Mouse (Mus musculus) myocyte (in vitro differentiated cells): ENCODE measurements at regions not wholly inside any gene's neighbourhood (a gene's known extent, or its start where the extent isn't known, plus 50 kb on each side); places are given as distances from the start of the nearest gene placed in this dataset.
A peak's percentile ranks its signal among the peaks of the same experiment; 100 is the strongest.

Experiments used
- H3K27me3 ChIP-seq: one replicate; pipeline ENCODE4 v1.6.1; 2011; ENCODE audit not compliant: control insufficient read depth, insufficient read depth, insufficient read length
- H3K36me3 ChIP-seq: one replicate; pipeline ENCODE4 v1.6.1; 2011; ENCODE audit not compliant: control insufficient read depth, insufficient read depth
- H3K4me2 ChIP-seq: one replicate; pipeline ENCODE4 v1.6.1; 2011; ENCODE audit warnings: low read depth, control low read depth
- H3K4me3 ChIP-seq: one replicate; pipeline ENCODE4 v1.5.1; 2011; ENCODE audit warnings: mild to moderate bottlenecking, control low read depth, moderate library complexity
- H3K79me2 ChIP-seq: one replicate; pipeline ENCODE4 v1.6.1; 2011; ENCODE audit not compliant: control insufficient read depth, insufficient read depth
- H3ac ChIP-seq: one replicate; pipeline ENCODE4 v1.6.1; 2011; ENCODE audit not compliant: control insufficient read depth, insufficient read length
- CEBPB ChIP-seq: IDR thresholded peaks from 2 replicates; pipeline ENCODE4 v1.6.1; 2011; ENCODE audit warnings: mild to moderate bottlenecking, moderate library complexity; ENCODE audit not compliant: poor library complexity, insufficient read depth, severe bottlenecking
- E2F4 ChIP-seq: IDR thresholded peaks from one replicate; pipeline ENCODE4 v1.6.1; 2011; ENCODE audit warnings: mild to moderate bottlenecking, control low read depth, moderate library complexity; ENCODE audit not compliant: insufficient read depth
- MAX ChIP-seq: IDR thresholded peaks from one replicate; pipeline ENCODE4 v1.6.1; 2011; ENCODE audit warnings: low read depth, mild to moderate bottlenecking, control low read depth
- MYOD1 ChIP-seq, 3 experiments: IDR thresholded peaks; one replicate each; pipeline ENCODE4 v1.6.1; 2011; ENCODE audit warnings: control low read depth in 2 of 3, low read depth in 2 of 3, mild to moderate bottlenecking in 2 of 3, moderate library complexity in 1 of 3; ENCODE audit not compliant: insufficient read length in 2 of 3, control insufficient read depth in 1 of 3
- MYOG ChIP-seq, 3 experiments: IDR thresholded peaks; one replicate each; pipeline ENCODE4 v1.6.1; 2011; ENCODE audit warnings: control low read depth in 2 of 3, low read depth in 2 of 3, mild to moderate bottlenecking in 2 of 3; ENCODE audit not compliant: insufficient read length in 2 of 3, control insufficient read depth in 1 of 3, insufficient read depth in 1 of 3
- POLR2A ChIP-seq: IDR thresholded peaks from one replicate; pipeline ENCODE4 v1.6.1; 2011; ENCODE audit warnings: low read depth, mild to moderate bottlenecking, control low read depth, moderate library complexity; ENCODE audit not compliant: insufficient read length
- POLR2AphosphoS2 ChIP-seq: IDR thresholded peaks from one replicate; pipeline ENCODE4 v1.6.1; 2011; ENCODE audit warnings: low read depth, control low read depth; ENCODE audit not compliant: insufficient read length
- REST ChIP-seq: IDR thresholded peaks from one replicate; pipeline ENCODE4 v1.6.1; 2011; ENCODE audit warnings: mild to moderate bottlenecking, control low read depth, moderate library complexity; ENCODE audit not compliant: insufficient read depth, insufficient read length
- SRF ChIP-seq: IDR thresholded peaks from one replicate; pipeline ENCODE4 v1.6.1; 2011; ENCODE audit warnings: low read depth; ENCODE audit not compliant: control insufficient read depth, insufficient read length
- TCF12 ChIP-seq: IDR thresholded peaks from one replicate; pipeline ENCODE4 v1.6.1; 2011; ENCODE audit warnings: mild to moderate bottlenecking, control low read depth; ENCODE audit not compliant: poor library complexity, insufficient read depth, severe bottlenecking
- TCF3 ChIP-seq: IDR thresholded peaks from one replicate; pipeline ENCODE4 v1.6.1; 2011; ENCODE audit warnings: low read depth, control low read depth; ENCODE audit not compliant: insufficient read length
- USF1 ChIP-seq: IDR thresholded peaks from one replicate; pipeline ENCODE4 v1.6.1; 2011; ENCODE audit warnings: low read depth, mild to moderate bottlenecking, control low read depth, moderate library complexity

DNA sequence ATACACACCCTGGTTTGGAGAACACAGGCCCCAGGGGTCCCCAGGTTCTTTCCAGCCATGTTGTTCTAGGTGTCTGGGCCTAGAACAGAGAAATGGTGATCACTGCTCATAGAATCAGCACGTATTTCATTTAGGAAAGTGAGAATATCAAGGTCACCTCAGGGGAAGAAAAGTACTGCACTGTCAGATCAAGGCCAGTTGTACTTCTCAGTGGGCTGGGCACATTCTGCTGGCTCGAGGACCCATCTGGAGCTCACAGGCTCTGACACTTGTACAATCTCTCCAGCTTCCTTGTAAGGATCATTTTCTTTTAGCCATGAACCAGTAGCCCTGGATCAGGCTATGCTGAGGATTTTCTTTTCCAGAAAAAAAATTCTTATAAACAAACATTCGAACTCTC lies 97.0 kb upstream of the Tnp1 start:
- Histone ChIP-seq H3K4me2 (no peak overlapping the region), H3K27me3 (no peaks in the 10 kb centered on the region), H3K4me3 (no peak overlapping the region), H3ac (no peak overlapping the region), H3K36me3 (no peaks in the 10 kb centered on the region), H3K79me2 (no peaks in the 10 kb centered on the region)
- TF ChIP-seq MYOD1 (IDR thresholded peaks at IDR 0.05; ENCODE audit: control insufficient read depth in 1 of 3, insufficient read length in 2 of 3, low read depth in 2 of 3) (no peak), CEBPB (no peak), REST (no peak), USF1 (no peak), TCF12 (no peak), POLR2A (no peak), SRF (no peak), E2F4 (no peak), MAX (no peak), MYOG (IDR thresholded peaks at IDR 0.05; ENCODE audit: control insufficient read depth in 1 of 3, insufficient read depth in 1 of 3, insufficient read length in 2 of 3, low read depth in 2 of 3) (no peak), POLR2AphosphoS2 (no peak), TCF3 (no peak)

DNA sequence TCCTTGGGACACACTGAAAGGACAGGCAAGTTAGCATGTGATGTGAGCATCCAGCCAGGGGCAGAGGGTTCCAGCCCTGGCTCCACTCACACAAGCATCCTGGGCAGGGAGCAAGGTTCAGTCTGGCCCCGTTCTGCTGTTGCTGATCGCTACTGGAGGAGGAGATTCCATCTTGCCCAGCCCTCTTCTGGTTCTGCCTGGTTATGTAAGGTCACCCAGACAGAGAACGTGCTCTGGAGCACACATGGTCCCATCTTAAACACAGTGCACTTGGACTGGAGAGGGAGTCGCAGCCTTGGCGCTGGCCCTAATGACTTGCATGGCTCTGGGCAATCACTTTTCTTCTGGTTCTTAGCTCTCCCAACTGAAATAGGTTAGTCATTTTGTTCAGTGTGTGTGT lies 96.2 kb upstream of the Tnp1 start:
- TF ChIP-seq MYOD1 (IDR thresholded peaks at IDR 0.05; ENCODE audit: control insufficient read depth in 1 of 3, insufficient read length in 2 of 3, low read depth in 2 of 3): no peak
- TF ChIP-seq CEBPB: no peak
- TF ChIP-seq E2F4: no peak
- no peak for TF ChIP-seq POLR2A
- TF ChIP-seq REST: no peak
- no peak for TF ChIP-seq USF1
- TF ChIP-seq POLR2AphosphoS2: no peak
- TF ChIP-seq TCF3: no peak
- TF ChIP-seq TCF12: no peak
- TF ChIP-seq MYOG (IDR thresholded peaks at IDR 0.05; ENCODE audit: control insufficient read depth in 1 of 3, insufficient read depth in 1 of 3, insufficient read length in 2 of 3, low read depth in 2 of 3): no peak
- TF ChIP-seq MAX: no peak
- TF ChIP-seq SRF: no peak
- H3K27me3 ChIP-seq: no peaks in the 10 kb centered on the region
- H3K79me2 ChIP-seq: no peaks in the 10 kb centered on the region
- H3K36me3 ChIP-seq: no peaks in the 10 kb centered on the region
- H3K4me2 ChIP-seq: no peak overlapping the region
- H3K4me3 ChIP-seq: no peak overlapping the region
- no peak overlapping the region for H3ac ChIP-seq

DNA sequence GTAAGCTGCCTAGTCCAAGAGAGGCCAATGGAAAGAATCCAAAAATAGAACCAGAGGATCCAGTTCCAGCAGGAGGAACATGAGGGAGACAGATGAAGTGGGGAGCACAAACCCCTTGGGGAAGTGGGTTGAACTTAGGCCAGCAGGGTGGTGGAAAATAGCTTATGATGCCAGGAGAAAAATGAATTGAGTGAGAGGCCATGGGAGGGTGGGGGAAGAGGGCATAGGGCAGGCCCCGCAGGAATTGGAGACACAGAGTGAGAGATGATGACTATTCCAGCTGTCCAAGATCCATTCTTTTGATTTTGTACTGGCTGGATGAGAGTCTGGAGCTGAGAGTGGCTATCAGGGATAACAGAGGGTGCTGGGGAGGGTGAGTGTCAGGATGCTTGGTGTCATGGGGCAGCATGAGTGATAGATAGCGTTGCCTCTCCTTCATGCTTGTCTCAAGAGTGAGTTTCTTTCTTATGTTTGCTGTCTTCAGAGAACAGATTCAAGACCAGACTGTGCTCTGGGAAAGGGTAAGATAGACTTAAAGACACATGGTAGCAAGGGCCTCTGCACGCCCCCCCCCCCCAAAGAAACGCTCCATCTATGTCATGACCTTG lies 90.3 kb upstream of the Tnp1 start:
- no peaks in the 10 kb centered on the region for H3K79me2 ChIP-seq
- H3K4me3 ChIP-seq: no peak overlapping the region
- TF ChIP-seq TCF12 (no peak), CEBPB (no peak), MYOG (IDR thresholded peaks at IDR 0.05; ENCODE audit: control insufficient read depth in 1 of 3, insufficient read depth in 1 of 3, insufficient read length in 2 of 3, low read depth in 2 of 3) (no peak), REST (no peak), TCF3 (no peak), MAX (no peak)

DNA sequence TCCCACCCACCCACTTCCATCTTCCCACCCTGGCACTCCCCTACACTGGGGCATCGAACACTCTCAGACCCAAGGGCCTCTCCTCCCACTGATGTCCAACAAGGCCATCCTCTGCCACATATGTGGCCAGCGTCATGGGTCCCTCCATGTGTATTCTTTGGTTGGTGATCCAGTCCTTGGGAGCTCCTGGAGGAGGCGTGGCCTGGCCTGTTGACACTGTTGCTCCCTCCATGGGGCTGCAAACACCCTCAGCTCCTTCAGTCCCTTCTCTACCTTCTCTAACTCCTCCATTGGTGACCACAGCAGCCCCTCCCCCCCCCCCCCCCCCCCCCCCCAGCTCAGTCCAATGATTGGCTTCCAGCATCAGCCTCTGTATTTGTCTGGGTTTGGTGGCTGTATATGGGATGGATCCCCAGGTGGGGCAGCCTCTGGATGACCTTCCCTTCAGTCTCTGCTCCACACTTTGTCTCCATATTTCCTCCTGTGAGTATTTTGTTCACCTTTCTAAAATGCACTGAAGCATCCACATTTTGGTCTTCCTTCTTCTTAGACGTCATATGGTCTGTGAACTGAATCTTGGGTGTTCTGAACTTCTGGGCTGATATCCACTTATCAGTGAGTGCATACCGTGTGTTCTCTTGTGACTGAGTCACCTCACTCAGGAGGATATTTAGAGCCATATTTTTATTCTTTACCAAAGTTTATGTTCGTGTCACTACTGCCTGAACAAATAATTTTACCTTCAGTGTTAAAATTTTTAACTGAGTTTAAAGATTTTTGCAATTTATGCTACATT lies 82.1 kb upstream of the Tnp1 start:
- H3K4me2 ChIP-seq: no peak overlapping the region
- no peaks in the 10 kb centered on the region for H3K27me3 ChIP-seq
- no peak for TF ChIP-seq E2F4
- TF ChIP-seq MYOG (IDR thresholded peaks at IDR 0.05; ENCODE audit: control insufficient read depth in 1 of 3, insufficient read depth in 1 of 3, insufficient read length in 2 of 3, low read depth in 2 of 3): no peak
- TF ChIP-seq POLR2AphosphoS2: no peak
- TF ChIP-seq TCF12: no peak
- no peak for TF ChIP-seq MAX
- no peak for TF ChIP-seq POLR2A
- no peak for TF ChIP-seq REST
- TF ChIP-seq USF1: no peak
- TF ChIP-seq SRF: no peak
- no peak for TF ChIP-seq MYOD1 (IDR thresholded peaks at IDR 0.05; ENCODE audit: control insufficient read depth in 1 of 3, insufficient read length in 2 of 3, low read depth in 2 of 3)
- no peak for TF ChIP-seq TCF3
- H3K36me3 ChIP-seq: no peaks in the 10 kb centered on the region
- H3ac ChIP-seq: no peak overlapping the region
- no peak overlapping the region for H3K4me3 ChIP-seq
- no peaks in the 10 kb centered on the region for H3K79me2 ChIP-seq

More for the DNA sequence above, 90.3 kb upstream of the Tnp1 start:
- H3K4me2 ChIP-seq: no peak overlapping the region
- H3K27me3 ChIP-seq: no peaks in the 10 kb centered on the region
- H3K36me3 ChIP-seq: no peaks in the 10 kb centered on the region
- no peak overlapping the region for H3ac ChIP-seq

DNA sequence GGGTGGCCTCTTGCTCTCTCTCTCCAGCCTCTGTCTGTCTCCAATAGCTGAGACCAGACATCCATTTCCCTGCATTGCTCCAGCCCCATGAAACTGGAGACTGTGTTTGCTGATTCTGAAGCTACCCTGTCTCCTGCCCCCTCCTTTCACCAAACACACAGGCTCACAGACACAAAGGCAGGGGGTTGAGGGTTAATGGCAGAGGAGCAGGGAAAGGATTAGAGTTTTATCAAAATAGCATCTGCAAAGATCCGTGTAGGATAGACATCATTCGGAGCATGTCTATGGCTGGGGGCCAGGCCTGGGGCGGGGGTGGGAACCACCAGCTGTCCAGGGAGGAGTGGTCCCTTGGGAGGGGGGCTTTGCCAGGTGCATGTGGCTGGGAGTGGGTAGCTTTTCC lies 73.9 kb upstream of the Tnp1 start:
- Histone ChIP-seq H3ac (no peak overlapping the region), H3K36me3 (no peaks in the 10 kb centered on the region), H3K79me2 (no peaks in the 10 kb centered on the region), H3K4me3 (no peak overlapping the region), H3K27me3 (no peaks in the 10 kb centered on the region), H3K4me2 (no peak overlapping the region)
- peak in 2 of 3 experiments; percentile 34 to 49 for TF ChIP-seq MYOD1 (IDR thresholded peaks at IDR 0.05; ENCODE audit: control insufficient read depth in 1 of 3, insufficient read length in 2 of 3, low read depth in 2 of 3)
- no peak for TF ChIP-seq USF1
